Mouse (Mus musculus) liver, embryonic 14.5 days (tissue): ENCODE measurements at regions not wholly inside any gene's neighbourhood (a gene's known extent, or its start where the extent isn't known, plus 50 kb on each side); places are given as distances from the start of the nearest gene placed in this dataset.

ENCODE experiments used
- ATAC-seq: fragments of 200-750 bp; cut with Nextera tagmentation; 2 replicates; pipeline ENCODE4 v1.8.0; 2017; ENCODE audit warnings: moderate number of reproducible peaks, mild to moderate bottlenecking, moderate library complexity; ENCODE audit not compliant: insufficient read depth
- DNase-seq, 3 experiments: peaks; one replicate each; pipeline ENCODE4 v3.0.0-alpha.2; 2012 to 2013; ENCODE audit warnings: low read depth in 3 of 3, low spot score in 3 of 3
- H3K27ac ChIP-seq: fragments of 300-500 bp; sonication (generic); 2 replicates; pipeline ENCODE4 v1.5.1; 2014; ENCODE audit warnings: moderate library complexity, mild to moderate bottlenecking, control low read depth, inconsistent platforms
- H3K27me3 ChIP-seq: fragments of 300-500 bp; sonication (generic); 2 replicates; pipeline ENCODE4 v1.6.1; 2014; ENCODE audit warnings: mild to moderate bottlenecking, low read length, moderate library complexity; ENCODE audit not compliant: control insufficient read depth, insufficient read depth
- H3K36me3 ChIP-seq: fragments of 300-500 bp; sonication (generic); replicated peaks from 2 replicates; pipeline ENCODE4 v1.6.1; 2014; ENCODE audit warnings: low read depth; ENCODE audit not compliant: control insufficient read depth, insufficient read depth
- H3K4me1 ChIP-seq, 2 experiments: fragments of 200-500 bp in 1 of 2; fragments of 300-500 bp in 1 of 2; sonication (generic) in 1 of 2; replicated peaks; 2 replicates each; pipeline ENCODE4 v1.6.1; 2012 to 2014; ENCODE audit warnings: antibody characterized with exemption in 1 of 2, inconsistent platforms in 1 of 2, low read length in 1 of 2; ENCODE audit not compliant: control insufficient read depth in 2 of 2, insufficient read depth in 2 of 2
- H3K4me2 ChIP-seq: fragments of 300-500 bp; sonication (generic); 2 replicates; pipeline ENCODE4 v1.6.1; 2014; ENCODE audit warnings: low read depth, mild to moderate bottlenecking, control low read depth, moderate library complexity
- H3K4me3 ChIP-seq, 2 experiments: fragments of 200-500 bp in 1 of 2; fragments of 300-500 bp in 1 of 2; sonication (generic) in 1 of 2; 2 replicates each; pipeline ENCODE4 v1.5.1; 2012 to 2014; ENCODE audit warnings: low read depth in 2 of 2, low read length in 2 of 2, mild to moderate bottlenecking in 2 of 2, control low read depth in 1 of 2, inconsistent platforms in 1 of 2, moderate library complexity in 1 of 2; ENCODE audit not compliant: insufficient read depth in 1 of 2
- H3K9ac ChIP-seq: fragments of 300-500 bp; sonication (generic); replicated peaks from 2 replicates; pipeline ENCODE4 v1.6.1; 2014; ENCODE audit warnings: mild to moderate bottlenecking, control low read depth, moderate library complexity
- H3K9me3 ChIP-seq: fragments of 300-500 bp; sonication (generic); 2 replicates; pipeline ENCODE4 v1.6.1; 2016; ENCODE audit warnings: low read length, mixed read lengths; ENCODE audit not compliant: control insufficient read depth
- CTCF ChIP-seq: IDR thresholded peaks from 2 replicates; pipeline ENCODE4 v1.5.1; 2016; ENCODE audit warnings: antibody characterized with exemption, low read depth, control low read depth
- EP300 ChIP-seq: IDR thresholded peaks from 2 replicates; pipeline ENCODE4 v1.6.1; 2016; ENCODE audit warnings: antibody characterized with exemption, low read depth
- WGBS: fragments of 180-500 bp; shearing (Covaris S2); extraction: QIAGEN DNeasy Blood & Tissue Kit; methylation state at CpG from one replicate; pipeline ENCODE4 v1.1.7; 2014; ENCODE audit not compliant: insufficient replicate concordance; 5-methylcytosine and 5-hydroxymethylcytosine counted together

- Histone ChIP-seq H3K9ac (no peak overlapping the region), H3K4me3 (no peak overlapping the region), H3K4me1 (no peaks in the 10 kb centered on the region), H3K27ac (no peak overlapping the region), H3K4me2 (no peak overlapping the region), H3K9me3 (no peaks in the 10 kb centered on the region), H3K27me3 (no peaks in the 10 kb centered on the region), H3K36me3 (no peaks in the 10 kb centered on the region)
- no peak for TF ChIP-seq EP300
- TF ChIP-seq CTCF: no peak
- WGBS: 6% methylated on average over 8 of the region's 8 CpGs
- ATAC-seq (no peak), DNase-seq (peak in 1 of 3 experiments; percentile 1)
Measured at GRCm38 (mm10) chr12:106658317-106658716, 648.3 kb downstream of the Vrk1 start.

DNA sequence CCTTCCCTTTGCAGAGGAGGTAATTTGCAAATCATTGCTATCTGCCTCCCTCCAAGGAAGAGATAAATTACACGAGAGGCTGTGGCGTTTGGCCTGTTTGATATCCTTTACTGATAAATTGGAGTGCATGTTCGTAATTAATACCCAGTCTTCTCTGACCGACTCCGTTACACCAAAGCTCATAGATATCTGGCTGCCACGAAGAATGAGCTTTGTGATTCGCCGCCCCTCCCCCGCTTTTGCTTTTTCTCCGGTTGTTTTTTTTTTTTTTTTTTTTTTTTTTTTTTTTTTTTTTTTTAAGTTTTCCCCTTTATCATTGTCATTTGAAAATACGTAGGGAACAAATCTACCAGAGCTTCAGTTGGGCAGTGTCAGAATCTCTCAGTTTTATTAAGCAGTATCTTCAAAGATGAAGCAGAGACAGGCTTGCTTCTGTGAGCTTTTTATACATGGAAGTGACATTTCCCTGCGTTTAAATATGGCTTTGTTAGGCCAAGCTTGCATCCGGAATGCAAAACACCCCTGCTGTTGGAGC, 663.3 kb downstream of the Vrk1 start:
- no peaks in the 10 kb centered on the region for H3K9me3 ChIP-seq
- no peak overlapping the region for H3K4me3 ChIP-seq
- 30% methylated on average over 13 of the region's 13 CpGs for WGBS
- no peak overlapping the region for H3K9ac ChIP-seq
- no peaks in the 10 kb centered on the region for H3K36me3 ChIP-seq
- no peak overlapping the region for H3K4me2 ChIP-seq
- ATAC-seq (no peak), DNase-seq (no peak)
- H3K4me1 ChIP-seq: no peaks in the 10 kb centered on the region
- H3K27me3 ChIP-seq: no peaks in the 10 kb centered on the region
- TF ChIP-seq CTCF (no peak), EP300 (no peak)
- no peak overlapping the region for H3K27ac ChIP-seq

DNA sequence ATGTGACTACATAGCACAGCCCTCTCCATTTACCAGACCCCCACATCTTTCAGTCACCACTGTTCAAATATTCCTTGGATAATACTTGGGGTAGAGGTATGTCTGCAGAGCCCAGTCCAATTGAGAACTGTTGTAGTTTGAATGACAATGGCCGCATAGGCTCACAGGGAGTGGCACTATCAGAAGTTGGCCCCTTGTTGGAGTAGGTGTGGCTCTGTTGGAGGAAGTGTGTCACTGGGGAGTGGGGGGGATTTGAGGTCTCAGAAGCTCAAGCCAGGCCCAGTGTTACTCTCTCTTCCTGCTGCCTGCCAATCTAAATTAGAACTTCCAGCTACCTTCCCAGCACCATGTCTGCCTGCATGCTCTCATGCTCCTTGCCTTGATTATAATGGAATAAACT, 664.7 kb downstream of the Vrk1 start:
- no peak for DNase-seq
- TF ChIP-seq CTCF: no peak
- TF ChIP-seq EP300: no peak
- no peak overlapping the region for H3K4me3 ChIP-seq
- 71% methylated on average over 1 of the region's 1 CpGs for WGBS
- no peak overlapping the region for H3K27ac ChIP-seq
- no peaks in the 10 kb centered on the region for H3K4me1 ChIP-seq
- no peak for ATAC-seq
- H3K9me3 ChIP-seq: no peaks in the 10 kb centered on the region
- no peaks in the 10 kb centered on the region for H3K27me3 ChIP-seq
- no peak overlapping the region for H3K9ac ChIP-seq
- no peaks in the 10 kb centered on the region for H3K36me3 ChIP-seq
- no peak overlapping the region for H3K4me2 ChIP-seq

DNA sequence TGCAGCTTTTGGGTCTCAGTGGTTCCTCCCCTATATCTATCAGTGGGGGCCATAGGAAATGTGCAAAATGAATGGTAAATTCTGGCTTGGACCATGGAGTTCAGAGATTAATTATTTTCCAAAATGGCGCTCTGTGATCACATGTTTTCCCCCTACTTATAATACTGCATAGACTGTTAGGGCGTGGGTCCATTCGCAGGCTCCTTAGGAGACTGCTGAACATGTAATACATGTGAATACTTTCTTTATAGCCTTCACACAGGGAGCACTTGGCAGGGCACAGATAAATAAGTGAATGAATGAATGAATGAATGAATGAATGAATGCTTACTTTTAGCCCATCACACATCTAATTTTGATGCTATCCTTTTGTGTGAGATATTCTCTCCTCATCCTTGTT, 666.1 kb downstream of the Vrk1 start:
- Histone ChIP-seq H3K9ac (no peak overlapping the region), H3K4me3 (no peak overlapping the region), H3K4me2 (no peak overlapping the region), H3K9me3 (no peaks in the 10 kb centered on the region), H3K27ac (no peak overlapping the region), H3K27me3 (no peaks in the 10 kb centered on the region), H3K4me1 (no peaks in the 10 kb centered on the region), H3K36me3 (no peaks in the 10 kb centered on the region)
- no peak for TF ChIP-seq CTCF
- no peak for TF ChIP-seq EP300
- 51% methylated on average over 3 of the region's 3 CpGs for WGBS
- DNase-seq (no peak), ATAC-seq (no peak)

DNA sequence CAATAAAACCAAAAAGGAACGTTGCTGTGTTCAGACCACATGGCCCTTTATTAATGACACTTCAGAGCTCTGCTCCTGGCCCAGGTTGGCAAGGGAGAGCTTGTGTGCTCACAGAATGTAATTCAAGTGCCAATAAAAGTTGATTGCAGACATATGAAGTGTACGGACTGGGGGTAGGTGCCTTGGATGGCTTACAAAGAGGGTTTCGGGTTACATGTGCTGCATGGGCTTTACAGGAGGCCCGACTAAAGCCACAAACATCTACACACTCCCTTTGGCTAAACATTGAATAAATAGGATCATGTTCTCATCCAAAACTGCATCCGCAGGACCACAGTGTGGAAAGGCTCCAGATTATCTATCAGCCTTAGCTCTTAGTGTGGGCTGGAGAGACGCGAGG, 666.5 kb downstream of the Vrk1 start:
- no peak overlapping the region for H3K9ac ChIP-seq
- no peaks in the 10 kb centered on the region for H3K36me3 ChIP-seq
- H3K4me2 ChIP-seq: no peak overlapping the region
- no peak overlapping the region for H3K27ac ChIP-seq
- H3K27me3 ChIP-seq: no peaks in the 10 kb centered on the region
- 61% methylated on average over 7 of the region's 7 CpGs for WGBS
- H3K9me3 ChIP-seq: no peaks in the 10 kb centered on the region
- H3K4me1 ChIP-seq: no peaks in the 10 kb centered on the region
- DNase-seq (no peak), ATAC-seq (no peak)
- no peak overlapping the region for H3K4me3 ChIP-seq
- TF ChIP-seq EP300 (no peak), CTCF (no peak)
